Mouse (Mus musculus) heart, adult 8-10 months (tissue): ENCODE measurements around the gene Col6a1. TPM values are rescaled to one million over a fixed set of nuclear protein-coding genes. Genes with fewer than 3 reads are reported as not detected.

ENCODE experiments used
- DNase-seq: peaks from one replicate; pipeline ENCODE4 v3.0.0; 2022; ENCODE audit warnings: low spot score
- total RNA-seq, 4 experiments: library from RNA; stranded (reverse); gene quantifications; 2 replicates each; pipeline ENCODE4 v1.2.4; 2022

Col6a1 gene
- total RNA-seq, 4 experiments from 2014 or later, result 23.3 to 31.8 (median 29.8) TPM

DNA sequence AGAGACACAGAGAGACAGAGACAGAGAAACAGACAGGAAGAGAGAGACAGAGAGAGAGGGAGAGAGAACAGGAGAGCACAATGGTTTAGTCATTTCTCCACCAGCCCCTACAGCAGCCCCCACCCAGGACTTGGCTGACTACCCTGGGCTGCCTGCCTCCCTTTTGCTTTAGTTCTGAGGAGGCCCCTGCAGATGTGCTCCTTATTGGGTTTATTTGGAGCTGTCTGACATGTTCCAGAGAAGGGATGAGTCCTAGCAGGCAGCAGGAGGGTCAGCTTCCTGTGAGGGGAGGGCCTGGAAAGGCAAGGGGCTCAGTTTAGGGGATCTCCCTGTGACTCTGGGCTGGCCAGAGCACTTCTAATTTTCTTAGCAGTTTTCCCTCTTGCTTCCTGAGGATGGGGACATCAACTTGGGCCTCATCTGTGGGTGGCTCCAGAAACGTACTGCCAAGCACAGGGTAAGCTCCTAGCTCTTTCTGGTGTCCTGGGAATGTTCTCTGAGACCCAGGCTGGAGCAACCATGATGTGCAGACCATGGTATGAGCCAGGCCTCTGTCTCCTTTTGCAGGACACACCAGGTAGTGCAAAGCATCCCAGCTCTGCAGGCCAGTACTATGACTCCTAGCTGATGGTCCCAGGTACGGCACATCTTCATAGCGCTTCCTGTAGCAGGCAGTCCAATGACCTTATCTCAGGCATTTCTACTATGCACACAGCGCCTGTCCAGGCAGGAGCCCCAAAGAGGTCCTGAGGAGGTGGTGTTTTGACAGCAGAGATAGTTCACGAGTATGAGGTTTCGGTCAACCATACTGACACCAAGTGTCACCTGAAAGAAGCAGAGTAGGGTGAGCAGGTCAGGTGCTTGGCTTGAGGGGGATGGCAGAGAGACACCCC lies 45.0 kb downstream of the Col6a1 start:
- DNase-seq, result no peak

DNA sequence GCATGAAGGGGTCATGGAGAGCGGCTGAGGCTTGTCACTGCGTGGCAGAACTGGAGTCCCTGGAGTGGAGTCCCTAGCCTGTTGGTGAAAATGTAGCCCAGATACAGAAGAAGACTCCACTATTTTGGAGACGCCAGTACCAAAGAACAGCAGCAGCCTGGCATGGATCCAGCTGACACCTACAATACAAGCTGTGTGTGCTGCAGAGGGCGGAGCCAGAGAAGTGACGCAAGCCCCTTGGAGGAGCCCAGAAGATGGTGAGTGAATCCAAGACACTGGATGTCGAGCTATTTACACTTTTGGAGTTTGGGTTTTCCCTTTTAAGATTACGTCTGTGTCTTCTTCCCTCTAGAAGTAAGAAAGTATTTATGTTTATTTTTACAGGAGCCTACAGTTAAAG lies 47.8 kb downstream of the Col6a1 start:
- no peak for DNase-seq

- no peak for DNase-seq
These were observed 50.7 kb downstream of the Col6a1 start for GRCm38 (mm10) chr10:76675268-76675667.

DNA sequence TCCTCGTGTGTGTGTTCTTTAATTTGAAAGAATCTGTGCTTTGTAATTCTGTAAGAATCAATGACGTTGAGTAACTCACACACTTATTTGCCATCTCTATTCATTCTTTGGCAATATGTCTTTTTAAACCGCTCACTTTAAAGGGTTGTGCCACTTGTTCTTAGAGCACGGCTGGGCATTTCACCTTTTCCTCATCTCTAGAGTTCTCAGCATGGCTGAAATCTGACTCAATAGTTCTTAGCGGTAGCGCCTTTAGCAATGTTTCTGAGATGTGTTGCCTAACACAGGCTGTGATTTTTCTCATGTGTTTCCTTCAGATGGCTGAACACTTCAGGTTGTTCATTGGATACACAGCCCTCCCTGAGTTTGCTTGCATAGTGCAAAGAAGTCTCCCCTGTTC lies 51.4 kb downstream of the Col6a1 start:
- DNase-seq, result no peak

DNA sequence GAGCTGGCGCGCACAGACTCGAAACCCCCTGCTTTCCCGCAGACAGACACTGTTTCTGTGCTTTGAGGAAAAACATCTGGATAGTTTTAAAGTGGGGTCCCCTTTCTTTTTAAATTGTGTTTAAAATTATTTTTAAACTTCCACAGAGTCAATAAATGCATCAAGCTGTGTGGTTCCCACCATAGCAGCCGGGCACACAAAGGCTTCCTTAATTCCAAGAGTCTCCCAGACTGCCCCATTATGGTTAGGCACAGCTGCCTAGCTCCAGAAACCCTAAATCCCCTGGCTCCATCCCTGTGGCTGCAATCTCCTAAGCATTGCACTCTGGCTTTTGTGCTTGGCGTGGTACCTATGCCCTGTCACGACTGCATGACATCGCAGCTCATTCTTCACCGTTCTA lies 54.0 kb downstream of the Col6a1 start:
- DNase-seq, result no peak

DNA sequence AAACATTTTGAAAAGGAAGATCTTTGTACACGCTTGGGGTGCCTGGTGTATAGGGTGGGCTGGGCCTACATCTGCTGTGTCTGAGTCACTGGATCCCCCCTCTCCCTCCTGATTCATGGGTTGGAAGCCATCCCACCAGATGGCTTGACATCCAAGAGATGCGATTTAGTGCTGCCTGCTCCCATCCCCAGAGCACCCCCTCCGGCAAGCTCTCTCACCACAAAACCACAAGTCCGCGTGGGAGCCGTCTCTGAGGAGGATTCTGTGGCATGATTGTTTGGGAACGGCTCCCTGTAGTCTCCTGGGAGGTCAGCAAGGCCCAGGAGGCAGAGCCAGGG lies 57.1 kb downstream of the Col6a1 start:
- peak; percentile 60 for DNase-seq

- no peak for DNase-seq
These were observed 57.6 kb downstream of the Col6a1 start for GRCm38 (mm10) chr10:76668261-76668946.

DNA sequence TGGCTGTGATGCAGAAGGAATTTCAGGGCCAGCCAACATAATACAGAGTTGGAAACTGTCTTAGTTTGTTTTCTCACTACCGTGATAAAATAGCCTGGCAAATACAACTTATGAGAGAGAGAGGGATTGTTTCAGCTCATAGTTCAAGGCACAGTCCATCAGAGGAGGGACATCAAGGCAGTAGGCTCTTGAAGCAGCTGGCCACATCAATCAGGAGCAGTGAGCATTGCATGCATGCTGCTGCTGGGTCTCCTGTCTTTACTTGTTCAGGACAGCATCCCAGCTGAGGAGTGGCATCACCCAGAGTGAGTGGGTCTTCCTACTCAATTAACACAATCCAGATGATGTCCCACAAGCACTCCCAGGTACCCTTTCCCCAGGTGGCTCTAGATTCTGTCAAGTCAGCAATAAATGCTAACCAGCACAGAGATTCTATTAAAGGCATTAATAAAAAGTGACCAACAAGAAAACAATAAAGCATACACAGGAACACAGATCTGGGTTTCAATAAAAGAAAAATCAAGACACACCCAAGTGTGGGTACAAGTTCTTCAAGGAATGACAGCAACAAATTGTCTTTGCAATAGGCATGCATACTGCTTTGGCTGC lies 58.7 kb downstream of the Col6a1 start:
- no peak for DNase-seq

GRCm38 (mm10) chr10:76665551-76665950 lies 60.4 kb downstream of the Col6a1 start:
- DNase-seq, result no peak

- DNase-seq, result peak; percentile 78
These were observed 61.5 kb downstream of the Col6a1 start for GRCm38 (mm10) chr10:76664156-76665115.

Other genes starting within 250 kb of the Col6a1 start
- 1 to 10 TPM; 4.9 to 9.2 (median 7.7) TPM for gene Lss, start 194.6 kb downstream of the Col6a1 start, total RNA-seq
- not detected for gene Spatc1l, start 163.9 kb downstream of the Col6a1 start, total RNA-seq
- gene Ftcd, start 150.5 kb downstream of the Col6a1 start, total RNA-seq, result not detected
- 10 to 100 TPM; 27.7 to 45.4 (median 40.4) TPM for gene Col6a2, start 102.5 kb downstream of the Col6a1 start, total RNA-seq
- 1 to 10 TPM; 2.5 to 4.3 (median 3.1) TPM for gene Pcbp3, start 235.7 kb upstream of the Col6a1 start, total RNA-seq